Mouse (Mus musculus) T-helper 1 cell (primary cell): ENCODE results near the gene Olfr32.
"Not testable (repeated sequence)": the region's sequence is repeated elsewhere in the genome, so short reads cannot be mapped to it uniquely, and the experiment has no call there.

Experiments
- in situ Hi-C: fragments of 300-600 bp; cut with MboI, MseI; formaldehyde crosslinking; loops from one replicate; pipeline ENCODE4 v1.15.1; 2025; ENCODE audit warnings: high pct_unique_total_duplicates

The Olfr32 gene

GRCm38 (mm10) chr2:90142196-90142595 lies at the start of gene Olfr32:
Olfr32 (minus strand) TSS chr2:90142296.
- in situ Hi-C loops = no loop called here

- in situ Hi-C loops = not testable (repeated sequence)
These were observed 45.0 kb upstream of the Olfr32 start for GRCm38 (mm10) chr2:90187082-90187481.

- in situ Hi-C loops = not testable (repeated sequence)
These were observed 44.0 kb upstream of the Olfr32 start for GRCm38 (mm10) chr2:90186082-90186481.

GRCm38 (mm10) chr2:90153916-90154315 lies 11.8 kb upstream of the Olfr32 start:
- in situ Hi-C loops = no loop called here

- in situ Hi-C loops = no loop called here
These were observed 10.9 kb upstream of the Olfr32 start, which contains the start of gene Olfr1270 for GRCm38 (mm10) chr2:90152991-90153390. Olfr1270 (minus strand) TSS chr2:90153091.

- in situ Hi-C loops = no loop called here
These were observed 20.8 kb downstream of the Olfr32 start, which contains the start of gene Olfr1269 for GRCm38 (mm10) chr2:90121312-90121711. Olfr1269 (minus strand) TSS chr2:90121412.
